Mouse (Mus musculus): ENCODE results near the gene Arl6ip1.
"Not testable (repeated sequence)": the region's sequence is repeated elsewhere in the genome, so short reads cannot be mapped to it uniquely, and the experiment has no call there.

Gene Arl6ip1

GRCm38 (mm10) chr7:118129430-118130041 lies at the start of gene Arl6ip1:
Arl6ip1 (minus strand) TSS chr7:118129662.
- DNase-seq, result peak; percentile 99

GRCm38 (mm10) chr7:118175821-118176355 lies 46.4 kb upstream of the Arl6ip1 start:
- no peak for DNase-seq

GRCm38 (mm10) chr7:118170125-118170524 lies 40.7 kb upstream of the Arl6ip1 start:
- DNase-seq, result not testable (repeated sequence)

GRCm38 (mm10) chr7:118163006-118163405 lies 33.5 kb upstream of the Arl6ip1 start:
- DNase-seq, result no peak

- no peak for DNase-seq
Measured at GRCm38 (mm10) chr7:118160121-118160520, 30.7 kb upstream of the Arl6ip1 start.

- DNase-seq, result no peak
Measured at GRCm38 (mm10) chr7:118156461-118156860, 27.0 kb upstream of the Arl6ip1 start.

GRCm38 (mm10) chr7:118154150-118154549 lies 24.7 kb upstream of the Arl6ip1 start:
- no peak for DNase-seq

GRCm38 (mm10) chr7:118143602-118144001 lies 14.1 kb upstream of the Arl6ip1 start:
- no peak for DNase-seq

GRCm38 (mm10) chr7:118143123-118143522 lies 13.7 kb upstream of the Arl6ip1 start:
- DNase-seq, result no peak

- no peak for DNase-seq
Measured at GRCm38 (mm10) chr7:118141271-118141670, 11.8 kb upstream of the Arl6ip1 start.

GRCm38 (mm10) chr7:118135128-118135527 lies 5.7 kb upstream of the Arl6ip1 start:
- no peak for DNase-seq

GRCm38 (mm10) chr7:118128925-118129429 lies 485 bp downstream of the Arl6ip1 start:
- DNase-seq, result peak; percentile 37

- no peak for DNase-seq
Measured at GRCm38 (mm10) chr7:118126219-118126875, 3.1 kb downstream of the Arl6ip1 start.

- DNase-seq, result no peak
Measured at GRCm38 (mm10) chr7:118125736-118126135, 3.7 kb downstream of the Arl6ip1 start.

GRCm38 (mm10) chr7:118123512-118124411 lies 5.7 kb downstream of the Arl6ip1 start:
- no peak for DNase-seq

- no peak for DNase-seq
Measured at GRCm38 (mm10) chr7:118122235-118122634, 7.2 kb downstream of the Arl6ip1 start.

- no peak for DNase-seq
Measured at GRCm38 (mm10) chr7:118120654-118121053, 8.8 kb downstream of the Arl6ip1 start.

GRCm38 (mm10) chr7:118119946-118120345 lies 9.5 kb downstream of the Arl6ip1 start:
- DNase-seq, result peak; percentile 28

- peak; percentile 72 for DNase-seq
Measured at GRCm38 (mm10) chr7:118119142-118119541, 10.3 kb downstream of the Arl6ip1 start.

GRCm38 (mm10) chr7:118118426-118118825 lies 11.0 kb downstream of the Arl6ip1 start:
- DNase-seq, result no peak

GRCm38 (mm10) chr7:118117539-118118210 lies 11.8 kb downstream of the Arl6ip1 start:
- no peak for DNase-seq

GRCm38 (mm10) chr7:118116787-118117538 lies 12.5 kb downstream of the Arl6ip1 start:
- DNase-seq, result no peak
